Mouse (Mus musculus) olfactory bulb, adult 2 months (tissue): ENCODE results near the gene Glt28d2.

Source experiments
- CTCF ChIP-seq: fragments of 200-500 bp; IDR thresholded peaks from 2 replicates; pipeline ENCODE4 v1.5.1; 2012; ENCODE audit warnings: low read depth, mild to moderate bottlenecking, low read length, moderate library complexity; ENCODE audit not compliant: insufficient read depth
- POLR2A ChIP-seq: fragments of 200-500 bp; IDR thresholded peaks from 2 replicates; pipeline ENCODE4 v1.6.1; 2012; ENCODE audit warnings: mild to moderate bottlenecking, low read depth, low read length, moderate library complexity; ENCODE audit not compliant: insufficient read depth

GRCm38 (mm10) chr3:85829047-85829446, 58.3 kb downstream of the Glt28d2 start:
- TF ChIP-seq POLR2A (no peak), CTCF (no peak)
